21 mouse cellular contexts compared by ENCODE assay signal in genomic region chr9:30573294-30573693, GRCm38 (mm10).
DNase-seq lines count a peak whose midpoint lies in the region; ATAC-seq and TF ChIP-seq lines count a peak whose summit lies in the region.
"Had no signal": no experiment of that assay in that cellular context is flagged by ENCODE, and none has a peak within 500 bp of the region (broad histone marks: within the 10 kb centered on the region; RNA-seq: fewer than 3 reads in every experiment).

No protein-coding gene starts in this region.

- TF ChIP-seq POLR2A in ES-Bruce4 (IDR thresholded peaks at IDR 0.05; ENCODE audit: insufficient read depth, low read length): no peak

- TF ChIP-seq CTCF in lung, embryonic 14.5 days (IDR thresholded peaks at IDR 0.05; ENCODE audit: low read depth): no peak
- no peak for TF ChIP-seq CTCF in ES-Bruce4 (IDR thresholded peaks at IDR 0.05; ENCODE audit: low read depth, low read length)

- TF ChIP-seq EP300 in ES-Bruce4 (IDR thresholded peaks at IDR 0.05; ENCODE audit: insufficient read depth, low read depth, low read length): peak; percentile 67; the same call in 1 of the 2 replicates

- no peak for DNase-seq in forebrain, embryonic 10.5 days (ENCODE audit: extremely low spot score, low spot score)
- no peak for DNase-seq in forebrain, embryonic 11.5 days (ENCODE audit: low spot score)
- DNase-seq in lung, embryonic 14.5 days: peak; percentile 23
- no peak for DNase-seq in lung, adult 18-20 months
- DNase-seq in ZHBTc4 (ENCODE audit: low read depth, low spot score): peak; percentile 59
- no peak for DNase-seq in gastrocnemius, adult 8-10 months (ENCODE audit: low spot score in 2 of 2)
- DNase-seq in cerebellum, adult 18-20 months: no peak
- DNase-seq: adrenal gland, adult 8-10 months; cerebellum, adult 8-10 months; cerebellum, postnatal 25 days; gastrocnemius, adult 2 months; kidney, adult 18-20 months; kidney, postnatal 25 days; liver; midbrain, embryonic 14.5 days had no signal

- peaks cover 11% of the 10 kb centered on the region; the same call in 1 of the 2 replicates for H3K27me3 ChIP-seq in forebrain, embryonic 10.5 days (ENCODE audit: poor library complexity, severe bottlenecking)
- no peaks in the 10 kb centered on the region for H3K27me3 ChIP-seq in forebrain, embryonic 11.5 days (ENCODE audit: control insufficient read depth, insufficient read depth, low read length)
- H3K27me3 ChIP-seq in lung, embryonic 14.5 days (ENCODE audit: insufficient read depth, low read length): no peaks in the 10 kb centered on the region
- H3K27me3 ChIP-seq in ES-Bruce4 (ENCODE audit: control insufficient read depth, insufficient read depth, low read length, poor library complexity, severe bottlenecking): no peaks in the 10 kb centered on the region
- H3K27me3 ChIP-seq: kidney, embryonic 15.5 days had no signal

- no peak for ATAC-seq in forebrain, embryonic 11.5 days (replicated peaks; ENCODE audit: low FRiP score)
- ATAC-seq in lung, embryonic 14.5 days (ENCODE audit: insufficient read depth): peak; percentile 36; the same call in 1 of the 2 replicates
- ATAC-seq: forebrain, embryonic 16.5 days; hindbrain, embryonic 16.5 days had no signal

- H3K9ac ChIP-seq in forebrain, embryonic 11.5 days (ENCODE audit: low read length): no peak overlapping the region
- H3K9ac ChIP-seq in lung, embryonic 14.5 days: no peak overlapping the region
- no peak overlapping the region for H3K9ac ChIP-seq in ES-Bruce4 (ENCODE audit: low read depth, poor library complexity, severe bottlenecking)
- H3K9ac ChIP-seq: kidney, embryonic 15.5 days; liver, embryonic 14.5 days had no signal

- no peaks in the 10 kb centered on the region for H3K9me3 ChIP-seq in forebrain, embryonic 10.5 days
- H3K9me3 ChIP-seq in forebrain, embryonic 11.5 days (ENCODE audit: control insufficient read depth, low read length): no peaks in the 10 kb centered on the region
- no peaks in the 10 kb centered on the region for H3K9me3 ChIP-seq in lung, embryonic 14.5 days (ENCODE audit: low read depth, low read length)
- no peaks in the 10 kb centered on the region for H3K9me3 ChIP-seq in ES-Bruce4 (replicated peaks; ENCODE audit: control insufficient read depth, insufficient read depth, low read length, poor library complexity, severe bottlenecking)
- H3K9me3 ChIP-seq: kidney, embryonic 15.5 days had no signal

- no peak overlapping the region for H3K4me2 ChIP-seq in forebrain, embryonic 11.5 days (ENCODE audit: low read depth, low read length, severe bottlenecking)
- H3K4me2 ChIP-seq in lung, embryonic 14.5 days: no peak overlapping the region
- H3K4me2 ChIP-seq: kidney, embryonic 15.5 days had no signal

- H3K4me1 ChIP-seq in forebrain, embryonic 10.5 days: peaks cover 35% of the 10 kb centered on the region
- no peaks in the 10 kb centered on the region; the same call in 1 of the 2 replicates for H3K4me1 ChIP-seq in forebrain, embryonic 11.5 days (replicated peaks; ENCODE audit: control insufficient read depth, insufficient read depth, low read length)
- H3K4me1 ChIP-seq in lung, embryonic 14.5 days (ENCODE audit: insufficient read depth): peaks cover 6% of the 10 kb centered on the region; the same call in 1 of the 2 replicates
- H3K4me1 ChIP-seq in ES-Bruce4 (ENCODE audit: control insufficient read depth, insufficient read depth, low read length): peaks cover 4% of the 10 kb centered on the region
- H3K4me1 ChIP-seq: kidney, embryonic 15.5 days had no signal

- 6% methylated on average over 1 of the region's 1 CpGs for WGBS in forebrain, embryonic 10.5 days
- WGBS in forebrain, embryonic 11.5 days: 14% methylated on average over 1 of the region's 1 CpGs
- WGBS in lung, embryonic 14.5 days: 44% methylated on average over 1 of the region's 1 CpGs

- H3K27ac ChIP-seq in forebrain, embryonic 10.5 days: peak overlapping the region; percentile 44; the same call in 1 of the 2 replicates
- H3K27ac ChIP-seq in forebrain, embryonic 11.5 days (ENCODE audit: low read depth, low read length): no peak overlapping the region
- peak overlapping the region; percentile 19; the same call in 1 of the 2 replicates for H3K27ac ChIP-seq in lung, embryonic 14.5 days (ENCODE audit: low read depth)
- peak overlapping the region; percentile 63 for H3K27ac ChIP-seq in ES-Bruce4 (ENCODE audit: insufficient read depth, low read length)
- H3K27ac ChIP-seq: gastrocnemius, adult 2 months; kidney, embryonic 15.5 days; left cerebral cortex, adult 2 months; liver, embryonic 14.5 days had no signal

- H3K36me3 ChIP-seq in forebrain, embryonic 10.5 days (replicated peaks): no peaks in the 10 kb centered on the region
- H3K36me3 ChIP-seq in forebrain, embryonic 11.5 days (ENCODE audit: control insufficient read depth, insufficient read depth, low read length): no peaks in the 10 kb centered on the region
- no peaks in the 10 kb centered on the region for H3K36me3 ChIP-seq in lung, embryonic 14.5 days (ENCODE audit: insufficient read depth)
- H3K36me3 ChIP-seq in ES-Bruce4 (ENCODE audit: control insufficient read depth, insufficient read depth, low read length, poor library complexity, severe bottlenecking): no peaks in the 10 kb centered on the region
- H3K36me3 ChIP-seq: kidney, embryonic 15.5 days had no signal

- no peak overlapping the region for H3K4me3 ChIP-seq in forebrain, embryonic 10.5 days
- H3K4me3 ChIP-seq in forebrain, embryonic 11.5 days (ENCODE audit: low read depth, low read length): no peak overlapping the region
- H3K4me3 ChIP-seq in lung, embryonic 14.5 days (ENCODE audit: low read depth, low read length): no peak overlapping the region
- H3K4me3 ChIP-seq in ES-Bruce4 (ENCODE audit: low read depth, low read length): no peak overlapping the region
- H3K4me3 ChIP-seq: gastrocnemius, adult 2 months; kidney, embryonic 15.5 days; left cerebral cortex, adult 2 months had no signal

Comparison
In these comparisons a context has a peak if more than half of its experiments do, and no peak if none do; other contexts are left out.
1. DNase-seq: peak in lung, embryonic 14.5 days (single experiment) and ZHBTc4 (single experiment); none in forebrain, embryonic 10.5 days (single experiment), forebrain, embryonic 11.5 days (single experiment), lung, adult 18-20 months (0 of 2), gastrocnemius, adult 8-10 months (0 of 2) and cerebellum, adult 18-20 months (0 of 2).